Mouse (Mus musculus): ENCODE results near the gene Sim1.

GRCm38 (mm10) chr10:50899846-50900745 lies 5.5 kb downstream of the Sim1 start:
- TF ChIP-seq CTCF (IDR thresholded peaks at IDR 0.05; ENCODE audit: control insufficient read depth, insufficient read depth, low read length) = no peak
- no peak for TF ChIP-seq POLR2A (IDR thresholded peaks at IDR 0.05; ENCODE audit: borderline replicate concordance, control insufficient read depth, low read depth, low read length)

Data from bone marrow, adult 2 months (tissue).